Mouse (Mus musculus) heart, adult 2 months (tissue): ENCODE data around the gene Cd59b. TPM values are rescaled to one million over a fixed set of nuclear protein-coding genes. Genes with fewer than 3 reads are reported as not detected.

Experiments used
- DNase-seq, 2 experiments: peaks; one replicate each; pipeline ENCODE4 v3.0.0; 2021
- H3K27ac ChIP-seq: fragments of 200-600 bp; 2 replicates; pipeline ENCODE4 v1.8.1; 2022
- H3K27me3 ChIP-seq: fragments of 200-500 bp; 2 replicates; pipeline ENCODE4 v1.6.1; 2012; ENCODE audit warnings: mild to moderate bottlenecking, low read length, inconsistent platforms, mixed read lengths; ENCODE audit not compliant: control insufficient read depth, insufficient read depth
- H3K36me3 ChIP-seq: fragments of 200-500 bp; 2 replicates; pipeline ENCODE4 v1.6.1; 2012; ENCODE audit warnings: low read length, inconsistent platforms; ENCODE audit not compliant: control insufficient read depth, insufficient read depth
- H3K4me1 ChIP-seq: fragments of 200-500 bp; 2 replicates; pipeline ENCODE4 v1.6.1; 2011; ENCODE audit warnings: low read length; ENCODE audit not compliant: control insufficient read depth, insufficient read depth
- H3K4me3 ChIP-seq: fragments of 200-600 bp; 2 replicates; pipeline ENCODE4 v1.8.1; 2022
- H3K79me2 ChIP-seq: fragments of 200-500 bp; replicated peaks from 2 replicates; pipeline ENCODE4 v1.6.1; 2012; ENCODE audit warnings: mild to moderate bottlenecking, inconsistent platforms, low read length, moderate library complexity, mixed read lengths; ENCODE audit not compliant: control insufficient read depth, insufficient read depth
- H3K9ac ChIP-seq: fragments of 200-500 bp; 2 replicates; pipeline ENCODE4 v1.6.1; 2012; ENCODE audit warnings: low read depth, mild to moderate bottlenecking, control low read depth, inconsistent platforms, low read length, mixed read lengths
- CTCF ChIP-seq: fragments of 200-600 bp; IDR thresholded peaks from 2 replicates; pipeline ENCODE4 v1.8.1; 2022; ENCODE audit warnings: antibody characterized with exemption, mild to moderate bottlenecking, moderate library complexity
- EP300 ChIP-seq: fragments of 200-500 bp; IDR thresholded peaks from 2 replicates; pipeline ENCODE4 v1.6.1; 2011; ENCODE audit warnings: low read depth, low read length, control low read depth; ENCODE audit not compliant: insufficient read depth
- POLR2A ChIP-seq: fragments of 200-500 bp; IDR thresholded peaks from 2 replicates; pipeline ENCODE4 v1.6.1; 2011; ENCODE audit warnings: mild to moderate bottlenecking, low read depth, low read length, control low read depth; ENCODE audit not compliant: insufficient read depth
- WGBS: fragments of 180-500 bp; shearing (Covaris S2); methylation state at CpG from one replicate; pipeline ENCODE4 v1.1.7; 2018; 5-methylcytosine and 5-hydroxymethylcytosine counted together
- intact Hi-C: fragments of 180-260 bp; cut with DNase I; formaldehyde crosslinking; loops from one replicate; pipeline ENCODE4 v1.15.1; 2025
- long read RNA-seq: library from polyadenylated mRNA; stranded (forward); transcript quantifications from one replicate; pipeline ENCODE4 v2.0.0, GENCODE M21; 2021
- polyA plus RNA-seq: library from polyadenylated mRNA; depleted of rRNA; stranded (reverse); fragments of >200 nt; gene quantifications from 2 replicates; pipeline ENCODE4 v1.2.3, GENCODE M21; 2012; rRNA removed
- total RNA-seq, 2 experiments: library from RNA; stranded (reverse); gene quantifications; 2 replicates each; pipeline ENCODE4 v1.2.3; 2021

Cd59b gene
- total RNA-seq (1 to 10 TPM; 3.1 to 3.3 TPM), polyA plus RNA-seq (6.9 and 19.4 TPM in 2 replicates)
- long read RNA-seq, partial matches to known transcripts = 0 of 3 reads
- long read RNA-seq, other reads (novel, unspliced or antisense) = 0 of 3 reads

GRCm38 (mm10) chr2:104069704-104070185, at the start of gene Cd59b:
TSS of gene Cd59b (plus strand) at chr2:104069849.
- peak; percentile 57 to 62 for DNase-seq
- intact Hi-C loops = no loop called here
- peaks cover 1% of the 10 kb centered on the region; the same call in 1 of the 2 replicates for H3K4me1 ChIP-seq
- TF ChIP-seq POLR2A = no peak
- TF ChIP-seq EP300 = no peak
- no peak for TF ChIP-seq CTCF
- H3K9ac ChIP-seq = peak within 1 kb of the TSS; percentile 36; the same call in 1 of the 2 replicates
- H3K27me3 ChIP-seq = no peaks in the 10 kb centered on the region
- H3K27ac ChIP-seq = no peak within 1 kb of the TSS
- WGBS = 9% methylated on average over 13 of the region's 13 CpGs
- no peaks in the 10 kb centered on the region for H3K79me2 ChIP-seq
- no peak within 1 kb of the TSS; the same call in 1 of the 2 replicates for H3K4me3 ChIP-seq
- H3K36me3 ChIP-seq = no peaks in the 10 kb centered on the region

- Histone ChIP-seq H3K4me3 (no peak overlapping the region), H3K9ac (no peak overlapping the region), H3K36me3 (no peaks in the 10 kb centered on the region), H3K4me1 (no peaks in the 10 kb centered on the region), H3K27ac (no peak overlapping the region), H3K79me2 (peaks cover 2% of the 10 kb centered on the region), H3K27me3 (no peaks in the 10 kb centered on the region)
- TF ChIP-seq CTCF (no peak), POLR2A (no peak), EP300 (no peak)
- no peak for DNase-seq
- WGBS = 76% methylated on average over 7 of the region's 7 CpGs
- intact Hi-C loops = no loop called here
These were observed 46.6 kb upstream of the Cd59b start for GRCm38 (mm10) chr2:104023096-104023495.

- H3K4me1 ChIP-seq = no peaks in the 10 kb centered on the region; the same call in none of the 2 replicates
- H3K79me2 ChIP-seq = peaks cover 4% of the 10 kb centered on the region
- no peak overlapping the region for H3K27ac ChIP-seq
- H3K9ac ChIP-seq = no peak overlapping the region
- no peaks in the 10 kb centered on the region for H3K27me3 ChIP-seq
- WGBS = 93% methylated on average over 4 of the region's 4 CpGs
- intact Hi-C loops = no loop called here
- H3K4me3 ChIP-seq = no peak overlapping the region
- peaks cover 5% of the 10 kb centered on the region for H3K36me3 ChIP-seq
- TF ChIP-seq CTCF = no peak
- TF ChIP-seq POLR2A = no peak
- TF ChIP-seq EP300 = no peak
- DNase-seq = no peak
These were observed 45.0 kb upstream of the Cd59b start for GRCm38 (mm10) chr2:104024656-104025055.

GRCm38 (mm10) chr2:104027458-104028138, 42.1 kb upstream of the Cd59b start, which contains the start of gene Fbxo3:
TSS of gene Fbxo3 (plus strand) at chr2:104027721.
- Histone ChIP-seq H3K4me1 (peaks cover 3% of the 10 kb centered on the region), H3K79me2 (peaks cover 4% of the 10 kb centered on the region), H3K9ac (peak within 1 kb of the TSS; percentile 86), H3K36me3 (peaks cover 19% of the 10 kb centered on the region), H3K27ac (peak within 1 kb of the TSS; percentile 82), H3K27me3 (no peaks in the 10 kb centered on the region), H3K4me3 (peak within 1 kb of the TSS; percentile 66)
- DNase-seq = peak; percentile 91 to 92
- TF ChIP-seq EP300 (no peak), POLR2A (peak; percentile 82), CTCF (peak; percentile 67)
- 2% methylated on average over 43 of the region's 44 CpGs for WGBS
- intact Hi-C loops = no loop called here

- intact Hi-C loops = no loop called here
- DNase-seq = no peak
- under 1% methylated on average over 31 of the region's 32 CpGs for WGBS
- peaks cover 4% of the 10 kb centered on the region for H3K79me2 ChIP-seq
- peaks cover 21% of the 10 kb centered on the region for H3K36me3 ChIP-seq
- peak within 1 kb of the TSS; percentile 82 for H3K27ac ChIP-seq
- H3K9ac ChIP-seq = peak within 1 kb of the TSS; percentile 86
- no peaks in the 10 kb centered on the region for H3K27me3 ChIP-seq
- peak within 1 kb of the TSS; percentile 66 for H3K4me3 ChIP-seq
- peaks cover 3% of the 10 kb centered on the region for H3K4me1 ChIP-seq
- TF ChIP-seq POLR2A (no peak), CTCF (no peak), EP300 (no peak)
These were observed 41.4 kb upstream of the Cd59b start, which contains the start of gene 4931422A03Rik for GRCm38 (mm10) chr2:104028139-104028723. TSS of gene 4931422A03Rik (minus strand) at chr2:104028361.

- intact Hi-C loops = no loop called here
These were observed 40.6 kb upstream of the Cd59b start for GRCm38 (mm10) chr2:104029074-104029473.

More at GRCm38 (mm10) chr2:104029074-104029473, 40.6 kb upstream of the Cd59b start:
- no peaks in the 10 kb centered on the region for H3K27me3 ChIP-seq
- H3K79me2 ChIP-seq = peaks cover 4% of the 10 kb centered on the region
- no peak for DNase-seq
- peaks cover 21% of the 10 kb centered on the region for H3K36me3 ChIP-seq
- peak overlapping the region; percentile 66 for H3K4me3 ChIP-seq
- TF ChIP-seq CTCF = no peak
- no peak for TF ChIP-seq POLR2A
- TF ChIP-seq EP300 = no peak
- WGBS = 32% methylated on average over 2 of the region's 2 CpGs
- H3K9ac ChIP-seq = 0 out of 2 replicates have a peak overlapping the region, but pooled peaks have one; percentile 37
- H3K4me1 ChIP-seq = peaks cover 3% of the 10 kb centered on the region
- H3K27ac ChIP-seq = peak overlapping the region; percentile 82
